Mouse (Mus musculus) right cerebral cortex, postnatal 14 days (tissue): ENCODE results near the gene Mettl17.
"Not testable (repeated sequence)": the region's sequence is repeated elsewhere in the genome, so short reads cannot be mapped to it uniquely, and the experiment has no call there.

Experiments
- DNase-seq: peaks from one replicate; pipeline ENCODE4 v3.0.0; 2022

The Mettl17 gene

DNA sequence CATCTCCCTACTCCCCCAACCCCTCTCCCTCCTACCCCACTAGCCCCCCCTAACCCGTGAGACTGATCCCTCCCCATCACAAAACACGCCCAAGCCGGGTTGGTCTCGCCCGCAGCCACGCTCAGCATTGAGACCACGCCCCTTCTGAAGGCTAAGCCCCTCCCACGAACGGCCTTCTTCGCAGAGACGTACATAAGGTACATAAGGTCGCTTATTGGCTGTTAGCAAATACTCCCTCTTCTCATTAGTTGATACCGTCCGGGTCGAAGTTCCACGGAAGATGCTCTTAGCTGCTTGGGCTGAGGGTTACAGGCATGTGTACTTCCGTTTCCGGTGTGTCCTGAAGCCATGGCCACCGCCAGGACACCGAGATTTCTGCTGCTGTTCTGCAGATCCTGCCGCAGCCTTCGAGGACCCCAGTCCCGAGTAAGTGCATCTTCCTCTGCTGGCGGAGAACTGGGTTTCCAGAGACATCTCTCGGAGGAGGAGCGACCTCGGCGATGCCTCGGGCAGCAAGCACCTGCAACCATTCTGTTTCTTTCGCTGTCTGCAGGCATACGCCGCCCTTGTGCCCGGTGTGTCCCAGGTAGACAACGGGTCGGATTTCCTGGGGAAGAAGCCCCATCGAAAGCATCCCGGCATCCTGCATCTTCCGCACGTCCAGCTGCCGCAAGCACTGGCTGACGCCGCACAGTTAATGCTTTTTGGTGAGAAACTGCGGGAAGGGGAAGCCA is at the start of gene Mettl17:
Gene Mettl17, plus strand, starts transcription at position 245 of the 734 bp plus-strand sequence.
- DNase-seq = peak; percentile 90

DNA sequence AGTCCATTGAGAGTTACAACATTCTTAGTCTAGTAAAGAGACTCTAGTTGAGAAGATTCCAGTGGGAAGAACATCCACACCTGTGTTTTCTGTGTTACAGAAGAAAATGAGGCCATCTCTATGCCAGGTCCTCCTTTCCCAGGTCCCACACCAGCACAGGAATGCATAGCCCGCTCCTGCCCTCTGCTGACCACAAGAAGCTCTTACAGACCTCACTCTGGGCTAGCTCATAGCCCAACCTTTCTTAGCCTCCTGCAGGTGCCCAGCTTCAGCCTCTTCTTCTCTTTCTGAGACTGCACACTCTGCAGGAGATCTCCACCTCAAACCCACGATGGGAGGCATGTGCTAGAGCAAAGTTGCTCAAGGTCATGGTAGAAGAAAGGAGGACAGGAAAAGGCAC is 46.2 kb upstream of the Mettl17 start:
- not testable (repeated sequence) for DNase-seq

- no peak for DNase-seq
These were observed 42.4 kb upstream of the Mettl17 start for GRCm38 (mm10) chr14:51842250-51842649.

DNA sequence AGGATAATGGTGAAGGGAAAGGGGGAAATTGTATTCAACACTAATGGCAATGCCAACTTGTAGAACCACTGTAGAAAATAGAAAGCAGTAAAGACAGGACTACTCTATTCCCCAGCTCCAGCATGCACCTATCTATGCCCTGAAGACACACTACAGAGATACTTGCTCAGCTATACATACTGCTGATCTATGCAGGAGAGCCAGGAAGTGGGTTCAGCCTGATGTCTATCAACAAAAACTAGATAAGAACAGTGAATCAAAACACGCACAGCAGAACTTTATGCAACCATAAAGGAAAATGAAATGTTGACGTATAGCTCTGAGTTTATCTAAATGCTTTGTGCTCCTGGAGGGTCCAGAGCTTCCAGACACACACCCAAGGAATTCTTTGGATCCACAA is 41.9 kb upstream of the Mettl17 start:
- no peak for DNase-seq

GRCm38 (mm10) chr14:51843882-51844281 is 40.8 kb upstream of the Mettl17 start:
- DNase-seq = no peak

- DNase-seq = no peak
These were observed 38.1 kb upstream of the Mettl17 start for GRCm38 (mm10) chr14:51846566-51846965.

GRCm38 (mm10) chr14:51851006-51851405 is 33.6 kb upstream of the Mettl17 start:
- peak; percentile 6 for DNase-seq

DNA sequence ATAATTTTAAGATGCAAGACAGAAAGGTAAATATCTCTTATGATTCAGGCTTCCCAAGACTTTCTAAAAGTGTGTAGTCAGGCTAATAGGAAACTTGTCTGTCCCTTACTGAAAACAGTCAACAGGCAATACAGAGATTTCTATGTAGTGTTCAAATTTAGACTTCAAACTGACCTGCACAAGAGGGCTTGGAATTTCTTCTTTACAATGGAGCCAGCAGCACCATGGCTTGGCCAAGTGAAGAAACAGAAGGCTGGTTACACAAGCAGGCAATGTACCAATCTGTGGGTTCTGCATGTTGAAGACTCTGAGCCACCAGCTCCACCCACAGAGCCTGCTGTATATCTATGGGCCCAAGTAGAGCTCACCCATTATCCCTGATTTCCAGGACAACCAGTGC is 31.2 kb upstream of the Mettl17 start, which contains the start of gene Ear6:
Gene Ear6, plus strand, starts transcription at position 301 of the 400 bp plus-strand sequence.
- no peak for DNase-seq

DNA sequence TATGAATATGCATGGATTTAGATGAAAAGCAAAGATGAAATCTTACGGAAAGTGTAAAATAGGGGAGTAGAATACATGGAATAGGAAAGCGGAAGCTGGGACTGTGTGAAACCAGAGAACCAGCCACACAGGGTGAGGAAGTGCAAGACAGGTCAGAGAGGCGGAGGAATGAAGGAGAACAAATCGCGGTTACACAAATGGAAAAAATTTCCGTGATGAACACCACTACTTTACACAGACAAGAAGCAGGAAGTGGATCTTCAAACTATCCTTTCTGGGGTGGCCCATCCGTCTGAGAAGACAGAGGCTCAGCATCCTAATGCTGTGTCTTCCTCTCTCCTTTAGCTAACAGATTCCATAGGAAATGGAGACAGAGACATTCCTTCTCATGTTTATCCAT is 29.4 kb upstream of the Mettl17 start:
- not testable (repeated sequence) for DNase-seq

GRCm38 (mm10) chr14:51863603-51864002 is 21.0 kb upstream of the Mettl17 start:
- DNase-seq = peak; percentile 12

- no peak for DNase-seq
These were observed 13.9 kb upstream of the Mettl17 start for GRCm38 (mm10) chr14:51870756-51871155.

GRCm38 (mm10) chr14:51871741-51872140 is 12.9 kb upstream of the Mettl17 start:
- no peak for DNase-seq

- no peak for DNase-seq
These were observed 7.1 kb upstream of the Mettl17 start for GRCm38 (mm10) chr14:51877517-51877916.

DNA sequence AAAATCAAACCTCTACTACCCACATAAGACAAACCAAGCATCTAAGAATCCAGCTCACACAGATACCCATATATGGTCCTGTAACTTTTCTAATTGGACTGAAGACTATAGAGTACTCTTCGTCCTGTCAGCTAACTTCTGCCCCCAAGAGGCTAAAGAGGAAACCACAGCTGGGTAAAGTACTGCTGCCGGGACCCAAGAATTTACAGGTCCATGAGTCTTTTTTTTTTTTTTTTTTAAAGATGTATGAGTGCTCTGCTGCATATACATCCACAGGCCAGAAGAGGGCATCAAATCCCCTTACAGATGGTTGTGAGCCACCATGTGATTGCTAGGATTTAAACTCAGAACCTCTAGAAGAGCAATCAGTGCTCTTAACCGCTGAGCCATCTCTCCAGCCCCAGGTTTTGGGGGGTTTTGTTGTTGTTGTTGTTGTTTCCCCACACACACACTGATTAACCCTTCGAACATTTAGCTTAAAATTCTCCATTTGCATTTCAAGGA is 1.1 kb upstream of the Mettl17 start:
- DNase-seq = peak; percentile 59

- no peak for DNase-seq
These were observed 554 bp upstream of the Mettl17 start for GRCm38 (mm10) chr14:51884031-51884544.

DNA sequence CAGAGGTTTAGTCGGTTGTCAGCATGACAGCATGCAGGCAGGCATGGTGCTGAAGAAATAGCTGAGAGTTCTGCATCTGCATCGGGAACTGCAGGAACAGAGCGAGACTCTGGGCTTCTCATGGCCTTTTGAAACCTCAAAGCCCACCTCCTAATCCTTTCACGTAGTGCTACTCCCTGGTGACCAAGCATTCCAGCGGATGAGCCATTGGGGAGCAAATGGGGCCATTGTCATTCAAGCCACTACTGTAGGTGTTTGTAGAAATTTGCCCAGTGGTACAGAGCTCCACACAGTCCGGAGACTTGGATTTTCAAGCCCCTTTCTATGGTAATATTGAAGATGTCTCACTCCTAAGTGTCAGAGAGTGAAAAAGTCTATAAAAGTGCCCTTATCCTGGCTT is 1.4 kb downstream of the Mettl17 start:
- DNase-seq = no peak

- DNase-seq = no peak
These were observed 5.2 kb downstream of the Mettl17 start for GRCm38 (mm10) chr14:51889833-51890232.

DNA sequence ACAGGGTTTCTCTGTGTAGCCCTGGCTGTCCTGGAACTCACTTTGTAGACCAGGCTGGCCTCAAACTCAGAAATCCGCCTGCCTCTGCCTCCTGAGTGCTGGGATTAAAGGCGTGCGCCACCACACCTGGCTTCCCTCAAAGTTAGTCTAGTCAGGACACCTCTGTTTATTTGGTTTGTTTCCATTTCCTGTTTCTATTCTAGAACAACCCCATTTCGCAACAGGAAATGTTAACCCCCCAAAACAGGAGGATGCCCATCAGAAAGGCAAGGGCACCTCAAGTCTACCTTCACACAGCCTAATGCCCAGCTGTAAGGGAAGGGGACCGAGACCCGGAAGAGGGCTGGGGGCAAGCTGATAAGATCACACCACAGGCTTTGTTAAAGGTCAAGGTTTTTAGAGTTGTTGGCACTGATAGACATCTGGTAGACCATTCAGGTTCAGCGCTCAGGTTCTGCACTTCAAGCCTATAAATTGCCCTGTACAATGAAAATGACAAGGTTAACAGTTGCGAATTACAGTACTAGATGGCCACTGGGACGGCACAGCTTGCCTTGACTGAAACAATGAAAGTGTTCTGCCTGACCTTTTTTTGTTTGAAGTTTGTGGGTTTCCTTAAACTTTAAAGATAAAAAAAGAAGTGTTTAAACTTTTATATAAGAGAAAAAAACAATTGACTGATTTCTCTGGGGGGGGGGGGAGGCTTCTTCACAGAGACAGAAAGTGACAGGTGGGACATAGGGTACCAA is 7.7 kb downstream of the Mettl17 start, which contains the start of gene Slc39a2:
Gene Slc39a2, plus strand, starts transcription at position 699 of the 749 bp plus-strand sequence.
- DNase-seq = no peak

- DNase-seq = no peak
These were observed 8.6 kb downstream of the Mettl17 start for GRCm38 (mm10) chr14:51893094-51893794.

GRCm38 (mm10) chr14:51893809-51894208 is 9.2 kb downstream of the Mettl17 start:
- no peak for DNase-seq

DNA sequence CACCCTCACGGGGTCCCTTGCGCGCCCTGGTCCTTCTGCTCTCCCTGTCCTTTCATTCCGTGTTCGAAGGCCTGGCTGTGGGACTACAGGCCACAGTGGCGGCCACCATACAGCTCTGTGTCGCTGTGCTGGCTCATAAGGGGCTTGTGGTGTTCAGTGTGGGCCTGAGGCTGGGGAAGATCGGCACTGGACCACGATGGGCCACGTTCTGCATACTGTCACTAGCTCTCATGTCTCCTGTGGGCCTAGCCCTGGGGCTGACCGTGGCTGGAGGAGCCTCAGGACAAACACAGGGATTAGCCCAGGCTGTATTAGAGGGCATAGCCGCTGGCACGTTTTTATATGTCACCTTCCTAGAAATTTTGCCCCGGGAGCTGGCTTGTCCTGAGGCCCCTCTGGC is 10.4 kb downstream of the Mettl17 start:
- no peak for DNase-seq

DNA sequence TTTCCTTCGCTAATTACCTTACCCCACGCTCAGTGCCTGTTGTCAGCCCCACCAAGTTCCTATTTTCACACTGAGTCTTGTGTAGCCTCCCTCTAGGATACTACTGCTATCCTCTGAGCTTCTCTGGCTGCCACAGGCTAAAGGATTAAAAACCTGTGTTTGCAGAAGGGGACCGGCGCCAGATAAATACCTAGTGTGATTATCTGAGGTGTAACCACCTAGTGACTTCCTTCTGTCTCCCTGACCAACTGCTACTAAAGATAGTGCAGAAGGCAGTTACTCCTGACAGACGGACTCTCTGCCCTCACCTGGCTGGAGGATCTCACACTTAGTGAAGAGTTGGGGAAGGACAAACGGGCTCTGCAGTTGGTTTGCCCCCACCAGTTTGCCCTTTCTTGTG is 11.4 kb downstream of the Mettl17 start:
- no peak for DNase-seq
